Comparison of ENCODE assay signal across 11 mouse cellular contexts in the genomic region with DNA sequence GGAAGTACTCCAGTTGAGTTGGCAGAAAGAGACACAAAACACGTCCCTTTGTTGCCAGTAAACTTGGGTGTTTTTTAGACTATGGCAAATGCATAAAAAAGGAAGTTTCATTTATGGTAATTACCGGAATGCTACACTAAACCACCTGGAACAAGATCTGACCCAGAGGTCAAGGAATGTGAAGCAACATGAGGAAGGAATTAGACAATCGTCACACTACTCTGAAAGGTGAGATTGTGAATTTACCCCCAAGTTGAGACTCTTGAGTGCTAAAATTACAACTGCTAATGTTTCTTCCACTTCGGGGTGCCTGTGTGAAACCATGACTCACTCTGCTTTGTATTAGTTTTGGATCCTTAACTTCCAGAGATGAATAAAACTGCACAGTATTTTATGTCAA. TPM values are rescaled to one million over a fixed set of nuclear protein-coding genes. Genes with fewer than 3 reads are reported as not detected.
"Had no signal": no experiment of that assay in that cellular context is flagged by ENCODE, and none has a peak within 500 bp of the region (broad histone marks: within the 10 kb centered on the region; RNA-seq: fewer than 3 reads in every experiment).

No protein-coding gene starts in this region.

- H3K4me1 ChIP-seq: liver, embryonic 15.5 days; megakaryocyte, embryonic 14.5 days had no signal

- H3K9me3 ChIP-seq: kidney, embryonic 15.5 days; limb, embryonic 10.5 days; liver, embryonic 15.5 days; megakaryocyte, embryonic 14.5 days; midbrain, embryonic 12.5 days had no signal

- H3K27ac ChIP-seq: kidney, embryonic 15.5 days; left cerebral cortex, adult 2 months; liver, embryonic 15.5 days; macrophage; midbrain, embryonic 12.5 days had no signal

- DNase-seq: kidney, postnatal 14 days; lung, adult 2 months; right cerebral cortex, adult 18-20 months; right cerebral cortex, postnatal 25 days had no signal

- H3K27me3 ChIP-seq: liver, embryonic 15.5 days had no signal

- H3K4me3 ChIP-seq: kidney, embryonic 15.5 days; left cerebral cortex, adult 2 months; limb, embryonic 10.5 days; liver, embryonic 15.5 days; megakaryocyte, embryonic 14.5 days; midbrain, embryonic 12.5 days had no signal

- H3K36me3 ChIP-seq: kidney, embryonic 15.5 days; limb, embryonic 10.5 days; liver, embryonic 15.5 days; midbrain, embryonic 12.5 days had no signal

RNA-seq across cellular contexts. Expression of a gene that starts 33.6 kb away (rescaled TPM):
- polyA plus RNA-seq: macrophage had no signal
